Mouse (Mus musculus): ENCODE measurements at regions not wholly inside any gene's neighbourhood (a gene's known extent, or its start where the extent isn't known, plus 50 kb on each side); places are given as distances from the start of the nearest gene placed in this dataset.

GRCm38 (mm10) chr3:132512526-132513102, 117.0 kb upstream of the Gimd1 start:
- TF ChIP-seq CTCF (IDR thresholded peaks at IDR 0.05; ENCODE audit: low read depth, low read length) (no peak), POLR2A (IDR thresholded peaks at IDR 0.05; ENCODE audit: borderline replicate concordance, low read depth, low read length) (no peak)

Measured in bone marrow macrophage, adult 2 months (primary cell).